ENCODE assay signal across 20 mouse cellular contexts in the genomic region with DNA sequence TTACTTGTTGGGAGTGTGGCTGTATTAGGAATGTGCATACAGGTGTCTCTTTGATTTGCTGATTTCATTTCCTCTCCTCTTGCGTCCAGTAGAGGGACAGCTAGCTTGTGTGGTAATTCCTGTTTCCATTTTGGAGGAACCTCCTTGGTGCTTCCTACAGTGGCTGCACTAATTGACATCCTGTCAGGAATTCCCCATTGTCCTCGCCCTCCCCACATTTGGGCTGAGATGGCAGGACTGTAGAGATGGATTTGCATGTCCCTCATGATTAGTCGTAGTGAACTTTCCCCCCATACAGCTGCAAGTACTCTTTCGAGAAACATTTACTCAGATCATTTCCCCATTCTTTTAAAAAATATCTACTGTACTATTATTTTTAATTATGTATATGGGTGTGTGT. TPM values are rescaled to one million over a fixed set of nuclear protein-coding genes. Genes with fewer than 3 reads are reported as not detected.
DNase-seq lines count a peak whose midpoint lies in the region; ATAC-seq and TF ChIP-seq lines count a peak whose summit lies in the region.
"Had no signal": no experiment of that assay in that cellular context is flagged by ENCODE, and none has a peak within 500 bp of the region (broad histone marks: within the 10 kb centered on the region; RNA-seq: fewer than 3 reads in every experiment).

No protein-coding gene starts in this region.

- H3K9me3 ChIP-seq in lung, embryonic 14.5 days (ENCODE audit: low read depth, low read length) = no peaks in the 10 kb centered on the region
- peaks cover 6% of the 10 kb centered on the region for H3K9me3 ChIP-seq in CH12.LX (replicated peaks; ENCODE audit: low read length)
- H3K9me3 ChIP-seq: embryonic facial prominence, embryonic 12.5 days; forebrain, embryonic 12.5 days; heart, embryonic 13.5 days had no signal

- TF ChIP-seq POLR2A in CH12.LX (IDR thresholded peaks at IDR 0.05; ENCODE audit: low read depth, low read length) = no peak

- DNase-seq in heart, adult 11 months = peak; percentile 21
- DNase-seq in heart, postnatal 10 days = no peak
- no peak for DNase-seq in lung, embryonic 14.5 days
- no peak for DNase-seq in lung, postnatal 25 days (ENCODE audit: low spot score)
- DNase-seq in CH12.LX (ENCODE audit: extremely low read depth) = peak; percentile 51
- DNase-seq in splenic B cell, adult 2 months (ENCODE audit: low read depth, low spot score) = peak; percentile 48
- DNase-seq in thymus, adult 18-20 months = no peak
- DNase-seq: adrenal gland, adult 2 months; adrenal gland, postnatal 25 days; cerebellum, adult 8-10 months; cerebellum, postnatal 25 days; gastrocnemius, postnatal 14 days; heart, postnatal 4 days had no signal

- no peaks in the 10 kb centered on the region for H3K4me1 ChIP-seq in lung, embryonic 14.5 days (ENCODE audit: insufficient read depth)
- peaks cover 2 to 14% of the 10 kb centered on the region in 2 experiments; a peak in 2 of 4 replicates for H3K4me1 ChIP-seq in CH12.LX (ENCODE audit: control insufficient read depth in 1 of 2, insufficient read depth in 2 of 2)
- H3K4me1 ChIP-seq: embryonic facial prominence, embryonic 12.5 days; forebrain, embryonic 12.5 days; hindbrain, embryonic 12.5 days had no signal

- TF ChIP-seq EP300 in CH12.LX (IDR thresholded peaks at IDR 0.05; ENCODE audit: low read length) = peak; percentile 45

- H3K27me3 ChIP-seq in lung, embryonic 14.5 days (ENCODE audit: insufficient read depth, low read length) = no peaks in the 10 kb centered on the region
- H3K27me3 ChIP-seq in CH12.LX (replicated peaks) = no peaks in the 10 kb centered on the region
- H3K27me3 ChIP-seq in splenic B cell, adult 2 months (ENCODE audit: control insufficient read depth, insufficient read depth, low read length, poor library complexity, severe bottlenecking) = no peaks in the 10 kb centered on the region
- H3K27me3 ChIP-seq: embryonic facial prominence, embryonic 12.5 days; heart, embryonic 13.5 days; hindbrain, embryonic 12.5 days had no signal

- dilution Hi-C loops in CH12.LX (cut with MboI; ENCODE audit: extremely low pct_ligation_motif_present, extremely low pct_unique_long_range_greater_than_20kb, low sequenced_read_pairs) = no loop called here

- no peaks in the 10 kb centered on the region for H3K36me3 ChIP-seq in lung, embryonic 14.5 days (ENCODE audit: insufficient read depth)
- H3K36me3 ChIP-seq in CH12.LX (replicated peaks in 1 of 2; ENCODE audit: control insufficient read depth in 1 of 2, insufficient read depth in 1 of 2, low read length in 1 of 2) = no peaks in the 10 kb centered on the region
- H3K36me3 ChIP-seq in splenic B cell, adult 2 months (ENCODE audit: control insufficient read depth, insufficient read depth, low read length, poor library complexity, severe bottlenecking) = peaks cover 4% of the 10 kb centered on the region
- H3K36me3 ChIP-seq: embryonic facial prominence, embryonic 12.5 days; forebrain, embryonic 12.5 days; hindbrain, embryonic 12.5 days had no signal

- TF ChIP-seq CTCF in lung, embryonic 14.5 days (IDR thresholded peaks at IDR 0.05; ENCODE audit: low read depth) = 0 out of 2 replicates have a peak, but pooled peaks have one; percentile 9
- peak in 1 of 2 experiments; percentile 32; a peak in 2 of 4 replicates for TF ChIP-seq CTCF in CH12.LX (conservative IDR thresholded peaks at IDR 0.05 in 1 of 2, IDR thresholded peaks at IDR 0.05 in 1 of 2; ENCODE audit: low read depth in 2 of 2, low read length in 2 of 2)

- 71% methylated on average over 4 of the region's 4 CpGs for WGBS in lung, embryonic 14.5 days

- H3K4me2 ChIP-seq in lung, embryonic 14.5 days = no peak overlapping the region
- no peak overlapping the region for H3K4me2 ChIP-seq in CH12.LX (ENCODE audit: insufficient read depth, low read depth, poor library complexity, severe bottlenecking)
- H3K4me2 ChIP-seq: embryonic facial prominence, embryonic 12.5 days; forebrain, embryonic 12.5 days; heart, embryonic 13.5 days; hindbrain, embryonic 12.5 days had no signal

- no peaks in the 10 kb centered on the region for H3K79me2 ChIP-seq in CH12.LX (replicated peaks; ENCODE audit: control insufficient read depth, extremely low read depth, insufficient read depth, poor library complexity, severe bottlenecking)

- no peak; the same call in 1 of the 2 replicates for TF ChIP-seq RAD21 in CH12.LX (IDR thresholded peaks at IDR 0.05; ENCODE audit: low read depth, low read length)

- ATAC-seq in lung, embryonic 14.5 days (ENCODE audit: insufficient read depth) = no peak
- no peak for ATAC-seq in frontal cortex, adult (ENCODE audit: low TSS enrichment)
- ATAC-seq: forebrain, embryonic 16.5 days; hindbrain, embryonic 16.5 days had no signal

- H3K27ac ChIP-seq in lung, embryonic 14.5 days (ENCODE audit: low read depth) = no peak overlapping the region
- no peak overlapping the region for H3K27ac ChIP-seq in CH12.LX (ENCODE audit: insufficient read depth, low read depth)
- H3K27ac ChIP-seq: embryonic facial prominence, embryonic 12.5 days; forebrain, embryonic 12.5 days; heart, embryonic 13.5 days; hindbrain, embryonic 12.5 days had no signal

- H3K4me3 ChIP-seq in lung, embryonic 14.5 days (ENCODE audit: low read depth, low read length) = no peak overlapping the region
- no peak overlapping the region for H3K4me3 ChIP-seq in CH12.LX (replicated peaks in 1 of 3; ENCODE audit: low read depth in 2 of 3, low read length in 2 of 3, poor library complexity in 1 of 3)
- H3K4me3 ChIP-seq: embryonic facial prominence, embryonic 12.5 days; forebrain, embryonic 12.5 days; heart, embryonic 13.5 days; hindbrain, embryonic 12.5 days had no signal

- intact Hi-C loops in heart, postnatal 10 days (cut with DNase I) = no loop called here

- in situ Hi-C loops in CH12.LX (cut with MboI; ENCODE audit: low pct_ligation_motif_present, low pct_unique_long_range_greater_than_20kb, low sequenced_read_pairs) = no loop called here

- no peak overlapping the region for H3K9ac ChIP-seq in lung, embryonic 14.5 days
- no peak overlapping the region for H3K9ac ChIP-seq in CH12.LX (ENCODE audit: insufficient read depth, low read depth)
- H3K9ac ChIP-seq: embryonic facial prominence, embryonic 12.5 days; forebrain, embryonic 12.5 days; heart, embryonic 13.5 days; hindbrain, embryonic 12.5 days had no signal

TF ChIP-seq in CH12.LX, 34 proteins besides CTCF, POLR2A, EP300 and RAD21:
- TF ChIP-seq BHLHE40 (IDR thresholded peaks at IDR 0.05; ENCODE audit: low read depth, low read length) (0 out of 2 replicates have a peak, but pooled peaks have one; percentile 5), JUND (conservative IDR thresholded peaks at IDR 0.05; ENCODE audit: low read depth, low read length) (no peak), ZMIZ1 (IDR thresholded peaks at IDR 0.05; ENCODE audit: low read depth, low read length) (no peak), NELFE (IDR thresholded peaks at IDR 0.05; ENCODE audit: low read depth, low read length) (no peak), PAX5 (IDR thresholded peaks at IDR 0.05; ENCODE audit: low read length) (no peak), NRF1 (IDR thresholded peaks at IDR 0.05; ENCODE audit: low read depth, low read length) (no peak), IRF4 (IDR thresholded peaks at IDR 0.05; ENCODE audit: low read depth, low read length) (0 out of 2 replicates have a peak, but pooled peaks have one; percentile 29), ZC3H11A (IDR thresholded peaks at IDR 0.05; ENCODE audit: low read depth, low read length) (no peak), ZKSCAN1 (IDR thresholded peaks at IDR 0.05; ENCODE audit: borderline replicate concordance, low read depth, low read length) (no peak)

RNA-seq across cellular contexts. Expression of gene Susd1, which starts 30.7 kb away (rescaled TPM):
- total RNA-seq in heart, postnatal 10 days (2021) = under 1 TPM; 0.47 to 0.91 TPM
- 5.1 and 5.6 TPM in 2 replicates for polyA plus RNA-seq in lung, embryonic 14.5 days (2014; fragmentation: Nextera tagmentation; extraction: Ambion mirVana)
- total RNA-seq in CH12.LX (2012; rRNA removed) (5.1 and 6.1 TPM in 2 replicates), CH12.LX (2014; rRNA removed) (4.1 and 5.0 TPM in 2 replicates)
- polyA plus RNA-seq in CH12.LX (2012; ENCODE audit: insufficient read length, low read depth) = 1.4 and 1.6 TPM in 2 replicates

Comparison
In these comparisons a context has a peak if more than half of its experiments do, and no peak if none do; other contexts are left out.
1. DNase-seq: peak in heart, adult 11 months (single experiment), CH12.LX (single experiment) and splenic B cell, adult 2 months (single experiment); none in heart, postnatal 10 days (0 of 2), lung, embryonic 14.5 days (single experiment), lung, postnatal 25 days (single experiment) and thymus, adult 18-20 months (0 of 2).